Mouse (Mus musculus) kidney, embryonic 16.5 days (tissue): ENCODE results near the gene Pramef12. TPM values are rescaled to one million over a fixed set of nuclear protein-coding genes. Genes with fewer than 3 reads are reported as not detected.
"Not testable (repeated sequence)": the region's sequence is repeated elsewhere in the genome, so short reads cannot be mapped to it uniquely, and the experiment has no call there.

Experiments used
- ATAC-seq: fragments of 200-750 bp; cut with Nextera tagmentation; 2 replicates; pipeline ENCODE4 v1.8.0; 2017; ENCODE audit warnings: moderate TSS enrichment; ENCODE audit not compliant: low FRiP score, low TSS enrichment
- H3K27ac ChIP-seq: fragments of 300-500 bp; sonication (generic); 2 replicates; pipeline ENCODE4 v1.5.1; 2014; ENCODE audit warnings: low read length
- H3K27me3 ChIP-seq: fragments of 300-500 bp; sonication (generic); 2 replicates; pipeline ENCODE4 v1.6.1; 2014; ENCODE audit warnings: low read length, control low read depth, mixed read lengths; ENCODE audit not compliant: insufficient read depth
- H3K36me3 ChIP-seq: fragments of 300-500 bp; sonication (generic); 2 replicates; pipeline ENCODE4 v1.6.1; 2014; ENCODE audit warnings: low read length, control low read depth, mixed read lengths; ENCODE audit not compliant: insufficient read depth
- H3K4me1 ChIP-seq: fragments of 300-500 bp; sonication (generic); 2 replicates; pipeline ENCODE4 v1.6.1; 2014; ENCODE audit warnings: low read length, control low read depth, mixed read lengths; ENCODE audit not compliant: insufficient read depth
- H3K4me2 ChIP-seq: fragments of 300-500 bp; sonication (generic); replicated peaks from 2 replicates; pipeline ENCODE4 v1.6.1; 2014; ENCODE audit warnings: low read depth, low read length
- H3K4me3 ChIP-seq: fragments of 300-500 bp; sonication (generic); 2 replicates; pipeline ENCODE4 v1.5.1; 2014; ENCODE audit warnings: mild to moderate bottlenecking, low read length
- H3K9ac ChIP-seq: fragments of 300-500 bp; sonication (generic); replicated peaks from 2 replicates; pipeline ENCODE4 v1.6.1; 2014; ENCODE audit warnings: low read length
- H3K9me3 ChIP-seq: fragments of 300-500 bp; sonication (generic); 2 replicates; pipeline ENCODE4 v1.6.1; 2016; ENCODE audit warnings: low read length, control low read depth
- WGBS: fragments of 180-500 bp; shearing (Covaris S2); extraction: QIAGEN DNeasy Blood & Tissue Kit; methylation state at CpG from one replicate; pipeline ENCODE4 v1.1.7; 2014; 5-methylcytosine and 5-hydroxymethylcytosine counted together
- polyA plus RNA-seq: library from polyadenylated mRNA; unstranded; fragments of >200 nt; fragmentation: Nextera tagmentation; extraction: Ambion mirVana; gene quantifications from 2 replicates; pipeline ENCODE4 v1.2.1, GENCODE M21; 2015

Gene Pramef12
- polyA plus RNA-seq, 1 experiment from 2014 or later: 0.36 TPM

DNA sequence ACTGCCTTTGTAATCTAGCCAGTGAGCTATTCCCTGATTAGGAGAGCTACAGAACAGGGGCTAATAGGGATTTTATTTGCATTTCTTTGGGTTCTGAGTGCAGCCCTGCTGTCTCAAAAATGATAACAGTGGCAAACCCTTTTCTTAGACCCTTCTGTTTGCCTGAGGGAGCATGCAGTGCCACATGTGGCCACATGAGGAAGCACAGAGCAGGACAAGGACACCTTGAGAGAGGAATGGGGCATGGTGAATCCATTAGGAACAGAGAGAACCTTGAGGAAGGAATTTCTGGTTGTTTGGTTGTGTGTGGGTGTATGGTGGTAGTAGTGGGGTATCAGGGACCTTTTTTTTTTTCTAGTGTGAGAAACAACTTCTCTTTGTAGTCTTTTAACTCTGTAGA, 12.4 kb upstream of the Pramef12 start:
- H3K4me1 ChIP-seq: no peaks in the 10 kb centered on the region
- H3K4me3 ChIP-seq: no peak overlapping the region
- ATAC-seq: no peak
- no peak overlapping the region for H3K9ac ChIP-seq
- no peak overlapping the region for H3K4me2 ChIP-seq
- H3K9me3 ChIP-seq: no peaks in the 10 kb centered on the region
- H3K27me3 ChIP-seq: no peaks in the 10 kb centered on the region
- H3K36me3 ChIP-seq: no peaks in the 10 kb centered on the region
- no peak overlapping the region for H3K27ac ChIP-seq

DNA sequence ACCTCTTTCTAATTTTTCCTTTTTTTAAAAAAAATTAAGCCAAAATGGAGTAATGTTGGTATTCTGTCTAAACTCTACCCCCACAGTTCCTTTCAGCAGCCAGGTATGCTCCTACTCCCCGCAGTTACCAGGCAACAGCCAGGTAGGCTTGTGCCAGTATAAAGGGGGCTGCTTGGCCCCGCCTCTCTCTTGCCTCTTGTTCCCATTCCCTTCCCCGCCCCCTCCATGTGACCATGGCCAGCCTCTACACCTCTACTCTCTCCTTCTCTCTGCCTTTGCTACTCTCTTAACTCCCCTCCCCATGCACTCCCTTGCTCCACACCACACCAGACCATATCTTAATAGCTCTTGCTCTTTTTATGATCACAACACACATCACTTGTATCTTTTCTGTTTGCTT, 2.0 kb downstream of the Pramef12 start:
- Histone ChIP-seq H3K27ac (no peak overlapping the region), H3K4me3 (no peak overlapping the region), H3K27me3 (no peaks in the 10 kb centered on the region), H3K9me3 (no peaks in the 10 kb centered on the region), H3K9ac (no peak overlapping the region), H3K4me2 (no peak overlapping the region), H3K4me1 (no peaks in the 10 kb centered on the region), H3K36me3 (no peaks in the 10 kb centered on the region)
- no peak for ATAC-seq
- 62% methylated on average over 3 of the region's 3 CpGs for WGBS

DNA sequence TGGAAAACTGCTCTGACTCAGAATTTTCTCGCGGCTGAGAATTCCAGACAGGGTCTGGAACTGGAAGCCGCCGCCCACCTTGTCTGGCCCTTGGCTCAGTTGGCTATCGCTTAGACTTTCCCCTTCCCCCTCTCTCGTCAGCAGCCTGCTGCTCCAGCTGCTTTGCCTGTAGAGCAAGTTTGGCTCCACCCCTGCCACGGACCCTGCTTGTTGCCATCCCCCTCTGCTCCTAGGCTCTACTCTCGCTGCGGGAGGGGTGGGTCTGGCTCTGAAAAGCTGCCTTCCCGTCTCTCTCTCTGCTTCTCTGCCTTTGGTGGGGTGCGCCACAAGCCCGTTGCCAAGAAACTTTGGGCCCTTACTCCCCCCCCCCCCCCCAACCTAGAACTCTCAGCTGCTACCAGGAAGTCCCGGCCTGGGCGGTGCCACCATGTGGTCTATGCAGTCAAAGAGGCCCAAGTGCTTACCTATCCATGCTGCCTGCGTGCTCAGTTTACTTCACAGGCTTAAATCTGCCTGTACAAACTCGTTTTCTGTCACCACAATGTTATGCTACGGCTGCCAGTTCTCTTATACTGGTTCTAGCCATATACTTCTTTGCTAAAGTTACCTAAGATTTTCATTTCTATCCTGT, 3.7 kb downstream of the Pramef12 start:
- 4% methylated on average over 17 of the region's 17 CpGs for WGBS
- Histone ChIP-seq H3K27me3 (no peaks in the 10 kb centered on the region), H3K4me2 (peak overlapping the region; percentile 59), H3K4me3 (peak overlapping the region; percentile 43), H3K36me3 (no peaks in the 10 kb centered on the region), H3K9ac (peak overlapping the region; percentile 49), H3K4me1 (no peaks in the 10 kb centered on the region), H3K27ac (0 out of 2 replicates have a peak overlapping the region, but pooled peaks have one; percentile 6), H3K9me3 (no peaks in the 10 kb centered on the region)
- ATAC-seq: peak; percentile 95

DNA sequence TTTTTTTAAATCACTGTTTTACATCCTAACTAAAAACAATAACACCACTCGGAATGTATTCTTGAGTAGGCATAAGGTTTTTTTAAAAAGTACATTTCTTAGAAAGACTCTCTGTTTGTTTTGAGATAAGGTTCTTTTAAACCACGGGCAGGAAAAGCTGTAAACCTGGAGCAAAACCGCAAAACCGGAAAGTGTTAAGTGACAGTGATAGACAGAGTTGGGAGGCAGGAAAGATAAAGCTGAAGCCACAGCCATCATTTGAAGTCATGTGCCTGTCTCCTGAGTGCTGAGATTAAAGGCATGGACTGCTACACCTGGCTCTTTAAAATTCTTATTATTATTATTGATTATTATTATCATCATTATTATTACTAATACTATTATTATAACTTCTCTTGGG, 5.6 kb downstream of the Pramef12 start:
- no peak for ATAC-seq
- H3K4me1 ChIP-seq: no peaks in the 10 kb centered on the region
- no peak overlapping the region for H3K9ac ChIP-seq
- no peaks in the 10 kb centered on the region for H3K36me3 ChIP-seq
- no peaks in the 10 kb centered on the region for H3K9me3 ChIP-seq
- no peak overlapping the region for H3K4me2 ChIP-seq
- H3K4me3 ChIP-seq: no peak overlapping the region
- H3K27me3 ChIP-seq: no peaks in the 10 kb centered on the region
- WGBS: 39% methylated on average over 4 of the region's 4 CpGs
- H3K27ac ChIP-seq: no peak overlapping the region

DNA sequence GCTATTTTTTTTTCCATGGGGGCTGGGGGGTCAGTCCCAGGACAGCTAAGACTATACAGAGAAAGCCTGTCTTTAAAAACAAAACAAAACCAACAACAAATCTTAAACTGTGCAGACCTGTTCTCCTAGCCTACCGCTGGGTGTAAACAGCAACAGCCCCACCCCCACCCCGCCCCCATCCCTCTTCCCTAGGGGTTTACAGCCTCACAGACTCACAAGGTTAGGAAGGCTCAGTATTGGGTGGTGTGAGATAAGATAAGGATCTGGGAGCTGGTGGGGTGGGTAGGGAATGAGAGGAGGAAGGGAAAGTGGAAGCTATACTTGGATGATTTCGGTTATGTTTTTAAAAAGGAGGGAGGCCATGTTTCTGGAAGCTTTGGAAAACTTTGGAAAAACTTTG, 11.9 kb downstream of the Pramef12 start:
- Histone ChIP-seq H3K27ac (no peak overlapping the region), H3K4me1 (no peaks in the 10 kb centered on the region), H3K9me3 (no peaks in the 10 kb centered on the region), H3K4me3 (no peak overlapping the region), H3K27me3 (no peaks in the 10 kb centered on the region), H3K36me3 (no peaks in the 10 kb centered on the region), H3K9ac (no peak overlapping the region), H3K4me2 (no peak overlapping the region)
- WGBS: 30% methylated on average over 3 of the region's 3 CpGs
- ATAC-seq: no peak; the same call in 1 of the 2 replicates

DNA sequence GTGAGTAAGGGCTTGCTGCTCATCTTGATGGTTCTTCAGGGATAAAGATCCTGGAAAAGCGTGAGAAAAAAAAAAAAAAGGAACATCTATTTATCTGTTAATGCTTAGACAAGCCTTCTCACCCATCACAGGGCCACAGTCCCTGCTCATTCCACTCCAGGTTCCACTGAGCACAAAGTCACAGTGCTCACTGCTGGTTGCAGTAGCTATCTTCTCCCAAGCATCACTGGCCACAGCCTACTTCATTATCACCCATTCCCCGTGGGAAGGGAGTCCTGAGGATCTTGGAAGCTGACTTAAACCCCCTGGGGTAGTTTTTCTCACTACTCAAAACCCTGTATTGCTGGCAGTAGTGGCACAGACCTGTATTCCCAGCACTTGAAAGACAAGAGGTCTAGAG, 30.4 kb downstream of the Pramef12 start, which contains the start of gene Pramef20:
Gene Pramef20, minus strand, starts transcription at position 23 of the 400 bp plus-strand sequence.
- Histone ChIP-seq H3K36me3 (no peaks in the 10 kb centered on the region), H3K4me2 (no peak within 1 kb of the TSS), H3K9ac (no peak within 1 kb of the TSS), H3K4me3 (no peak within 1 kb of the TSS), H3K27me3 (no peaks in the 10 kb centered on the region), H3K4me1 (no peaks in the 10 kb centered on the region), H3K27ac (no peak within 1 kb of the TSS), H3K9me3 (no peaks in the 10 kb centered on the region)
- ATAC-seq: no peak
- 68% methylated on average over 2 of the region's 2 CpGs for WGBS

DNA sequence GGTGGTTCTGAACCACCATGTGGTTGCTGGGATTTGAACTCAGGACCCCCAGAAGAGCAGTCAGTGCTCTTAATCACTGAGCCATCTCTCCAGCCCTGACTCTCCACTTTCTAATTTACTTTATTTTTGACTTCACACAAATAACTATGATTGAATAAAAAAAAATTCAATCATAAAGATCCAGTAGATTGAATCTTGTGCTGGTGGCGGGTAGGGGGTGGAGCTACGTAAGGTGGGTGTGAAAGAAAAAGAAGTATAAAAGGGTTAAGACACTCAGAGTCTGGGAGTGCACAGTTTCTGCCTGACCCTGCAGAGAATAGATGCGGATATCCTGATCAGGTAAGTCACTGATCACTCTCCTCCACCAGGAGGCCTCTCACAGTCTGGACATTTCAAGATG, 50.6 kb downstream of the Pramef12 start, which contains the start of gene Gm13119:
Gene Gm13119, plus strand, starts transcription at position 301 of the 400 bp plus-strand sequence.
- H3K4me1 ChIP-seq, H3K4me3 ChIP-seq, H3K27ac ChIP-seq, H3K36me3 ChIP-seq, H3K27me3 ChIP-seq, ATAC-seq, H3K4me2 ChIP-seq, H3K9ac ChIP-seq, H3K9me3 ChIP-seq: not testable (repeated sequence)
- 89% methylated on average over 3 of the region's 3 CpGs for WGBS

Other genes starting within 250 kb of the Pramef12 start
- gene Oog3, start 245.8 kb downstream of the Pramef12 start, polyA plus RNA-seq: not detected in 2 replicates
- gene Oog2, start 217.7 kb downstream of the Pramef12 start, polyA plus RNA-seq: not detected in 2 replicates
- not detected in 2 replicates for gene C87977, start 195.1 kb downstream of the Pramef12 start, polyA plus RNA-seq
- gene Pramel5, start 128.0 kb downstream of the Pramef12 start, polyA plus RNA-seq: not detected in 2 replicates
- gene Gm13128, start 78.2 kb downstream of the Pramef12 start, polyA plus RNA-seq: not detected in 2 replicates
- not detected in 2 replicates for gene Gm13119, start 50.5 kb downstream of the Pramef12 start, polyA plus RNA-seq
- gene Pramef20, start 30.5 kb downstream of the Pramef12 start, polyA plus RNA-seq: not detected in 2 replicates
- not detected in 2 replicates for gene 1700012P22Rik, start 30.3 kb upstream of the Pramef12 start, polyA plus RNA-seq
- gene Gm9944, start 44.9 kb upstream of the Pramef12 start, polyA plus RNA-seq: not detected in 2 replicates
- not detected in 2 replicates for gene Aadacl3, start 55.3 kb upstream of the Pramef12 start, polyA plus RNA-seq
- not detected in 2 replicates for gene 9430007A20Rik, start 111.4 kb upstream of the Pramef12 start, polyA plus RNA-seq
- not detected in 2 replicates for gene Gm13124, start 156.7 kb upstream of the Pramef12 start, polyA plus RNA-seq
- not detected in 2 replicates for gene Aadacl4, start 205.2 kb upstream of the Pramef12 start, polyA plus RNA-seq